Mouse (Mus musculus) kidney, postnatal 10 days (tissue): ENCODE results near the gene Dyrk2.

Experiments
- DNase-seq: peaks from one replicate; pipeline ENCODE4 v3.0.0; 2021; ENCODE audit warnings: mixed read lengths

The Dyrk2 gene

DNA sequence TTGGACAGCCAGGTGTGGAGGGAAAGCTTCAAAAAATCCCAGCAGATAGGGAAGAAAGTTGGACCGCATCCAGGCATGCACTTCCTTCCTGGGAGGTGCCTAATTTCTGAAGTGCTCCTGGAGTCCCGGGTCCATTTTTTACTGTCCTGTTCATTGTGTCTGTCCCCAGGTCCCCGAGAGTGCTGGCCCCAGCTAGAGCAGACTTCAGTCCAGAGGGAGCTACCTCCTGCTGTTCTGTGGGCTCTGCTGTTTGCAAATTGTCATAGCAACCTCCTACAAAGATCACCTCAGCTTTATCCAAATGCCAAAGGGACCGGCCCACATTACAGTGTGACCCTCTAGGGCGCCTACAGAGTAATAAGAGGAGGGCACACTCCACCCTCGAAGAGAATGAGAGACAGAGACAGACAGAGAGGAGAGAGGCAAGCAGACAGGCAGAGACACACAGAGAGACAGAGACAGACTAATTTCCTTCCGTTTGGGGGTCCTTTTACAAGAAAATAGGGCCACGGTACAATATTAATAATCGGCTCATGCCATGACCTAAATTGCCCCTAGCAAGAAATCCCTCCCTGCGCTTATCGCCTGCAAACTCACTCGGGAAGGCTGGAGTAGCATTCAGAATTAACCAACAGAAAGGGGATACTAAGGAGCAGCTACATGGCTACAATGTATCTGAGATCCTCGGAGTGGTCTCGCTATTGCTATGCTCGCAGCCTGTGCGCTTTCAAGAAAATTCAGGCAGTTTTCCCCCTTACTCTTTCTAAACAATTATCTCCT is at the start of gene Dyrk2:
Gene Dyrk2 (minus strand): TSS at position 9 of the 780 bp plus-strand sequence.
- DNase-seq, result peak; percentile 62

DNA sequence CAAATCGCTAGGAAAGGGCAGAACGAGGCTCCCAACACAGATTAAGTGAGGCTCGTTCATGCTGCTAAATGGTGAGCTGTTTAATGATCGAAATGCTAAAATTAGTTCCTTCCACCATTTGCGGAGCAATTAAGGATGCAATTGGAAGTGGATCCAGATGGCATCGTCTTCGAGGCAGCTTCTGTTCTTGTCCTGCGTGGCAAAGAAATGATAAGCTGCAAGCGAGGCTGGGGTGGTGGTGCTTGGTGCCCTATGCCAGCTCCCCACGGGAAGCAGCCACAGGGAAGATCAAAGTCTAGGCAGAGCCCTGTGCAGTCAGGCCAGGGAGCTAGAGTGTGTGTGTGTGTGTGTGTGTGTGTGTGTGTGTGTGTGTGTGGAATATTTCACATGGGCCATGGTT is 32.6 kb upstream of the Dyrk2 start:
- no peak for DNase-seq

DNA sequence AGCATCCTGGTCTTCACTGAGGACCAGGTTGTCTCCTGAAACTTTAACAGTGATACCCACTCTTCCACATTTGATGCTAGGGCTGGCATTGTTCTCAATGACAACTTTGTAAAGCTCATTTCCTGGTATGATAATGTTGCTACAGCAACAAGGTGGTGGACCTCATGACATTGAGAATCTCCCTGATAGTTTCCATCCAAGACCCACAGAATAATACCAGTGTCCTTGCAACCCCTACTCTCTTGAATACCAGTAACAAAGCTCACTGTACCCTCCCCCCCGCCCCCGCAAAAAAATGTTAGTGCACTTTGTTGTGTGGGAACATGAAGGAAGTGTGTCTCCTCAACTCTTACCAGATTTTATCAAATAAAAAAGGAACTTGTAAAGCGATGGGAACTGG is 23.6 kb upstream of the Dyrk2 start:
- DNase-seq, result no peak

DNA sequence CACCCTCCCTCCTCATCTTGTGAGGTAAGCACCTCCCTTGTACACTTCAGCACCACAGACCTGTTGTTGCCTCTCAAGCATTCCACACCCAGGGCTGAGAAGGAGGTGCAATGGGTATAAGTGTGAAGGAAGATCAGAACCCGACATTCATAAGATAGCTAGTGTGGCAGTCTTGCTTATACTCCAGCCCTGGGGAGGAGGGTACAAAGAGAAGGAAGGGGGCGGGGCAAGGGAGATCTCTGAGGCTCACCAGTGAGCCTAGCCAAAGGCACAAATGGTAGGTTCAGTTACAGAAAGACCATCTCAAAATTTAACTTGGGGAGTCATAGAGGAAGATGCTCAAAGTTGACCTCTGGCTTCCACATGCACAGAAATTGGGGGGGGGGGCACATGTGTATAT is 14.1 kb upstream of the Dyrk2 start:
- DNase-seq, result no peak

GRCm38 (mm10) chr10:118883317-118883716 is 13.3 kb upstream of the Dyrk2 start:
- DNase-seq, result no peak

DNA sequence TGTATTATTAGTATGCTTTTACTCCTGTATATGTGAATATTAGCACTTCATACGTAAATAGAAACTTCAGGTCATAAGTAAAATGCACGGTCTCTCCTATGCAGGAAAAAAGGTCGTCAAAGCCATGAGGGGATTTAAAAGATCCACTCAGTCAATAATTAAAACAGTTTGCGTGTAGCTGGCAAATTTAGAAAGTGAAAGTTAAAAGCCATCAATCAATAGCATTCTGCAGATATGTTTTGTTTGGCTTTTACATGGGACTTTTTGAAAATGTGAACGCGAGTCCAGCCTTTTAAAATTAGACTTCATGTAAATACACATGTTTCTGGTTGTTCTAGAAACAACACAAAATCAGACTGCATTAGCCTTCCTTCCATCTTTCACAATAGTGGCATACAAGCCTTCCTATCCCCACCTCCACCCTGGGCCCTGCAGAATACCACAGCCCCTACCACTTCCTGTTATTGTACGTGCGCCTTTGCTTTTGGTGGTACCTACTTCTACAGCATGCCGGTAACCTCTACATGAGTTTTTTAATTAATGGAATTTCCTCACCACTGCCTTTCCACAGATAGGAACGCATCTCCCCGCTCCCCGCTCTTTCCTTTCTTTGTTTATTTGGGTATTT is 12.4 kb upstream of the Dyrk2 start:
- DNase-seq, result no peak

GRCm38 (mm10) chr10:118880776-118881175 is 10.8 kb upstream of the Dyrk2 start:
- DNase-seq, result no peak

DNA sequence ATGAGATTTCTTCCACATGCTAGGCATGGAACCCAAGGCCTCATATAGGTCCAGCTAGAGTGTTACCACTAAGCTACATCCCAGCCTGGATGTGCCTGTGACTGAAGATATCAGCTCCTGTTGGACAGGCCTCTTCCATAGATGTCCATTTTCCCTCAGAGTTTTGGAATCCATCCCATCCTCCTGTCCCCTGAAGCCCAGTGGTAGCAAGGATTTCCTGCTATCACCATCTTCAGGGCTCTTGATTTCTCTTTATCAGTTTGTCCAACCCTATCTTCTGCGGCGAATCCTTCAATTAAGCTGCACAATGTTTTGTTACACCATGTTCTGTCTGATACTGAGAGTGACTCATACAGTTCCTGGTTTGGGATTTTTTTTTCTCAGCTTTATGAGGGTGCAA is 2.2 kb upstream of the Dyrk2 start:
- no peak for DNase-seq

DNA sequence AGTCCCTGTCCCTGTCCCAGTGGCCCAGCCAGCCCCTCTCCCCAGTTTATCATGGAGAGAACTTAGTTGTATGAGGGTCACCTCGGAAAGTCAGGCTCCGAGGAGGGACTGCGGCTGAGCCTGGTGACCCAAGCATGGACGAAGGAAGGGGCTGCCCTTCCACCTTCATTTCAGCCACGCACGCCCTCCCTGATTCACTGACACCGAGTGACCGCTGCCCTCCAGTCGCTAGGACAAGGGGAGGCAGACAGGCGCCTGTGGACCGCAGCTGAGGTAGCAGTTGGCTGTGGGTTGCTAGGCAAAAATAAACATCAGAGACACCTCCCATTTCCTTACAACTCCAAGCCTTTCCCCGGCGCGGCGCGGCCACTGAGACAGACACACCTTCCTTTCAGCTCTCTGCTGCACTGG is 413 bp downstream of the Dyrk2 start:
- peak; percentile 81 for DNase-seq

DNA sequence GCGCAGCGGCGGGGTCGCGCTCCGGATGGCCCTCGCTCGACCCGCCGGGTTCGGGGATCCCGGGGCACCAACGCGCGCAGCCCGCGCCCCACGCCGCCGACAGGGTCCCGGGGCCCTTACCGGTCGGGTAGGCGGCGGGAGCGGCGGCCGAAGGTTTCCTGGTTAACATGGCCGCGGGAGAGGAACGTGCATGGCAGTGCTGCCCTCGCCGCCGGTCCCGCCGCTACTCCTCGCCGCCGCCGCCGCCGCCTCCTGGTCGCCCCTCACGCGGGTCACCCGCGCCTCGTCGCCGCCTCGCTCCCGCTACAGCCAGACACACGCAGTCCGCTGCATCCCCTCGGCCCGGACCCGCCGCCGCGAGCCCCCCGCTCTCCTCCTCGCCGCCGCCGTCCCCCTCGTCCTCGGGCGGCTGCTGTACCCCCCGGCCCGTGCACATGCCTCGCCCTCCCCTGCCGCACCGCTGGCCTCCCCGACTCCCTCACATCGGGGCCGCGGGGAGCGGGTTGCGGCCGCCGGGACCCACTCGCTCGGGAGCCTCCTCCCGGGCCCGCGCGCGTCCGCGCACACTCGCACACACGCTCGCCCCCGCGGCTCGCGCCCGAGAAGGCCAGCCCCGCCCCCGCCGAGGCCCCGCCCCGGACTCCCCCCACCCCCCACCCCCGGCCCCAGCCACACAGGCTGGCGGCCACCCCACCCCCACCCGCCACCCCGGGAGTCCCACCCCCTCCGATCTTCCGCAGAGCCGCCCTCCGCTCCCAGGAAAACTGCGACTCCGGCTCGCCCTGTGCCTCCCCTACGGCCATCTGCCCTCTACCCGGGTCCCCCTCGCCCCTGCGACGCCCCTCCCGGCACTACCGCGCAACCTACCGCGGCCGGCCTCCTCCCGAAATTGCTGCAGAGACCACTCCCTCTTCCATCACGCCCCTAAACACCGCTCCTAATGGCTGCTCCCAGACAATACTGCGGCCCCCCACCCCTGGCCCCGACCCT is 1.1 kb downstream of the Dyrk2 start:
- DNase-seq, result peak; percentile 93

GRCm38 (mm10) chr10:118867896-118868600 is 2.0 kb downstream of the Dyrk2 start:
- DNase-seq, result peak; percentile 76

DNA sequence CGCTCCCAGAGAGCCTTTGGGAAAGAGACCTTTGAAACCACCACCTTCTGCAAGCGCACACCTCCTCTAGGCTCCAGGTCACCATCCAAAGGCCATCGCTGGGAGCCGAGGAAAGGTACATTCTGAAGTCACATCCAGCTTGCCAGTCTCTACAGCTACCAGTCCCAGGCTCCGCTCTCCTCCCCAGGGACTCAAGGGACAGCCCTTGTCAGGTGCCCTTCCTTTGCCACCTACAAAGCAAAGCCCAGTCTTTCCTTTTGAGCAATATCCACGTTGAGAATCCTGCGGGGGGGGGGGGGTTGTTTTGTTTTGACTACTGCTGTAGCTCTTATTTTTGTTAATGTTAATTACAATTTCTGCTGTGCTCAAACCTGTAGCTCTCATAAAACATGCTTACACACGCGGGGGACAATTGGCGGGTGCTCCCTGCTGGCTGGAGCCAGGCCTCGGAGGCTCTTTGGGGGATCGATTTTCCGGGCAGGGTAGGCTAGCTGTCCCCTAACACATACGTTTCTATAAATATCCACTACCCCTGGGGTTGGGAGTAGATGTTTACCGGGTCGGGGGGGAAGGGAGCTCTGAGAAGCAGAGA is 2.6 kb downstream of the Dyrk2 start:
- DNase-seq, result peak; percentile 46

GRCm38 (mm10) chr10:118864976-118865375 is 5.0 kb downstream of the Dyrk2 start:
- DNase-seq, result no peak

DNA sequence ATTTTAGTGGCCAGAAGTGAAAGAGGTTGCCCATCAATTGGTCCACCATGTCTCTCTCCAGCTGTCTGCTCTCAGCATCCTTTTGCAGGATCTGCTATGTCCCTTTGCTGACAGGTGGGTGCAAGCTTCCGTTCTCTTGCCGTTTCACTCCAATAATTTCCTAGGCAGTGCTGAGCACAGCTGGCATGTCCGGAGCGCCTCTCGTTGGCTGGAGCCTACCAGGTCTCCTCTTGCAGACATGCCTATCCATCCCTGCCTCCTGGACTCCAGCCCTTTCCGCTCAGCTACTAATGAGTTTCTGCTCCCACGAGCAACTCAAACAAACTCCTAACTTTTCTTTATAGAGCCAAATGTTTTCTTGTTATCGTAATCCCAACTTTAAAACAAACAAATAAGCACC is 6.4 kb downstream of the Dyrk2 start:
- peak; percentile 56 for DNase-seq

- no peak for DNase-seq
These were observed 7.8 kb downstream of the Dyrk2 start for GRCm38 (mm10) chr10:118862233-118862632.

- DNase-seq, result no peak
These were observed 8.6 kb downstream of the Dyrk2 start for GRCm38 (mm10) chr10:118861234-118862025.

DNA sequence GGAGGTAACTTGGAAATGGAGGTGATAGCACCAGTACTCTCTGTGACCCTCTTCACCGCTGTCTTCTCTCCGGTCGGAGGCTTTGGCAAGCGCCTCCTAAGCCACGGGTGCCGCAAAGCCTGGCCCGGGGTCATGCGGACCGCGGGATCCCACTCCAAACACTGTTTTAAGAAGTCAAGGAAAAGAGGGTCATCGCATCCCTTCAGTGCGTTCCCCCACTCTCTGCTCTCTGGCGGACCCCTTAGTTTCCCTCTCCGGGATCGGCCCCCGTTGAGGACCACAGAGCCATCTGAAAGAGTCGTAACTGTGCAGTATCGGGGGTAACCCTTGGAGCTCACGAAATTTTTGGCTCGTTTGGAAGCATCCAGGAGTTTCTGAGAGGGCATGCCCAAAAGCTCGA is 10.4 kb downstream of the Dyrk2 start:
- no peak for DNase-seq

- no peak for DNase-seq
These were observed 15.4 kb downstream of the Dyrk2 start for GRCm38 (mm10) chr10:118854641-118855040.

- no peak for DNase-seq
These were observed 17.5 kb downstream of the Dyrk2 start for GRCm38 (mm10) chr10:118852554-118852953.

- DNase-seq, result no peak
These were observed 21.5 kb downstream of the Dyrk2 start for GRCm38 (mm10) chr10:118848501-118848900.

DNA sequence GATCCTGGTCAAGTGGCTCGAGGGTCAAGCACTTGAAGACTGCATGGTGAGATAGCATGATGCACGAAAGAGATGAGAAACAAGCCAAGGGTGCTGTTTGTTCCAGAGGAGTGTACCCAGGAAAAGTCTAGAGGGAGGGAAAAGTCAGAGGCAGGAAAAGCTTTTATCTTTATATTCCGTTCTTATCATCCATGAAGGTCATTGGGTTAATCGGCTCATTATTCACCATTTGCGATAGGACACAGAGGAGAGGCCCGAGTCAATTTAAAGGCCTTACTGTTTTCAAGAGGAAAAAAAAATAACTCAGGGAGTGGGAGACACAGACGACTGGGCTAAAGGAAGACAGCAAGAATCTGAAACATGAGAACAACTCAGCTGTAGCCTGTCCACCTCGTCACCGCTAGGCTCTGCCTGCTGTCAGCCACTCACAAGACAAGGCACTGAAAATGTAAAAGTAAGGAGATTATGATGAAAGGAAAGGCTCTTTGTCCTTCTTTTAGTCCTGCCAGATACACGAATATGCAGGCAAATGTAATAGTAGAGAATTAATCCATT is 22.9 kb downstream of the Dyrk2 start:
- DNase-seq, result no peak
